Mouse (Mus musculus) embryonic facial prominence, embryonic 13.5 days (tissue): Measurements from ENCODE around the gene Hoxc11. TPM values are rescaled to one million over a fixed set of nuclear protein-coding genes. Genes with fewer than 3 reads are reported as not detected.

Source experiments
- ATAC-seq: fragments of 200-750 bp; cut with Nextera tagmentation; 2 replicates; pipeline ENCODE4 v1.8.0; 2017; ENCODE audit warnings: low read depth; ENCODE audit not compliant: insufficient number of reproducible peaks, insufficient read depth, low FRiP score, low TSS enrichment
- H3K27ac ChIP-seq: fragments of 300-500 bp; sonication (generic); 2 replicates; pipeline ENCODE4 v1.5.1; 2015; ENCODE audit warnings: moderate library complexity, mild to moderate bottlenecking, inconsistent platforms
- H3K27me3 ChIP-seq: fragments of 300-500 bp; sonication (generic); 2 replicates; pipeline ENCODE4 v1.6.1; 2015; ENCODE audit warnings: mild to moderate bottlenecking, inconsistent platforms
- H3K36me3 ChIP-seq: fragments of 300-500 bp; sonication (generic); 2 replicates; pipeline ENCODE4 v1.6.1; 2015; ENCODE audit warnings: mild to moderate bottlenecking, inconsistent platforms
- H3K4me1 ChIP-seq: fragments of 300-500 bp; sonication (generic); 2 replicates; pipeline ENCODE4 v1.6.1; 2015; ENCODE audit warnings: inconsistent platforms
- H3K4me2 ChIP-seq: fragments of 300-500 bp; sonication (generic); 2 replicates; pipeline ENCODE4 v1.6.1; 2015; ENCODE audit warnings: moderate library complexity, mild to moderate bottlenecking, inconsistent platforms
- H3K4me3 ChIP-seq: fragments of 300-500 bp; sonication (generic); 2 replicates; pipeline ENCODE4 v1.5.1; 2015; ENCODE audit warnings: mild to moderate bottlenecking, inconsistent platforms
- H3K9ac ChIP-seq: fragments of 300-500 bp; sonication (generic); 2 replicates; pipeline ENCODE4 v1.6.1; 2015; ENCODE audit warnings: mild to moderate bottlenecking, inconsistent platforms
- H3K9me3 ChIP-seq: fragments of 300-500 bp; sonication (generic); 2 replicates; pipeline ENCODE4 v1.6.1; 2016; ENCODE audit warnings: inconsistent platforms
- WGBS: fragments of 180-500 bp; shearing (Covaris S2); methylation state at CpG from one replicate; pipeline ENCODE4 v1.1.7; 2015; ENCODE audit warnings: mixed read lengths; 5-methylcytosine and 5-hydroxymethylcytosine counted together
- microRNA-seq: library from miRNA; unstranded; fragments of <30 nt; microRNA quantifications from one replicate; pipeline ENCODE4, GENCODE M21; 2016
- polyA plus RNA-seq: library from polyadenylated mRNA; unstranded; fragments of >200 nt; fragmentation: Nextera tagmentation; extraction: Ambion mirVana; gene quantifications from 2 replicates; pipeline ENCODE4 v1.2.1, GENCODE M21; 2015

The Hoxc11 gene
- polyA plus RNA-seq, 1 experiment from 2014 or later: not detected

GRCm38 (mm10) chr15:103001370-103001769, 47.1 kb downstream of the Hoxc11 start:
- no peak for ATAC-seq
- no peaks in the 10 kb centered on the region for H3K9me3 ChIP-seq
- H3K36me3 ChIP-seq: no peaks in the 10 kb centered on the region
- H3K27ac ChIP-seq: no peak overlapping the region
- WGBS: 15% methylated on average over 2 of the region's 2 CpGs
- H3K4me2 ChIP-seq: no peak overlapping the region
- H3K4me1 ChIP-seq: peaks cover 20% of the 10 kb centered on the region
- H3K27me3 ChIP-seq: peaks cover 100% of the 10 kb centered on the region
- no peak overlapping the region for H3K4me3 ChIP-seq
- H3K9ac ChIP-seq: no peak overlapping the region

GRCm38 (mm10) chr15:103002156-103002555, 47.9 kb downstream of the Hoxc11 start:
- ATAC-seq: no peak

GRCm38 (mm10) chr15:103002821-103003448, 48.7 kb downstream of the Hoxc11 start:
- no peak for ATAC-seq
- H3K9ac ChIP-seq: no peak overlapping the region
- peaks cover 100% of the 10 kb centered on the region for H3K27me3 ChIP-seq
- H3K36me3 ChIP-seq: no peaks in the 10 kb centered on the region
- no peak overlapping the region for H3K4me2 ChIP-seq
- H3K4me1 ChIP-seq: peaks cover 20% of the 10 kb centered on the region
- H3K4me3 ChIP-seq: no peak overlapping the region
- H3K27ac ChIP-seq: no peak overlapping the region
- 2% methylated on average over 13 of the region's 13 CpGs for WGBS
- no peaks in the 10 kb centered on the region for H3K9me3 ChIP-seq

More at GRCm38 (mm10) chr15:103002156-103002555, 47.9 kb downstream of the Hoxc11 start:
- 6% methylated on average over 4 of the region's 4 CpGs for WGBS
- no peak overlapping the region for H3K9ac ChIP-seq
- H3K4me2 ChIP-seq: no peak overlapping the region
- H3K9me3 ChIP-seq: no peaks in the 10 kb centered on the region
- no peak overlapping the region for H3K27ac ChIP-seq
- H3K4me1 ChIP-seq: peaks cover 20% of the 10 kb centered on the region
- no peak overlapping the region for H3K4me3 ChIP-seq
- H3K27me3 ChIP-seq: peaks cover 100% of the 10 kb centered on the region
- H3K36me3 ChIP-seq: no peaks in the 10 kb centered on the region

GRCm38 (mm10) chr15:103005308-103005707, 51.1 kb downstream of the Hoxc11 start:
- no peaks in the 10 kb centered on the region for H3K9me3 ChIP-seq
- WGBS: 1% methylated on average over 17 of the region's 17 CpGs
- no peaks in the 10 kb centered on the region for H3K36me3 ChIP-seq
- 0 out of 2 replicates have a peak, but pooled peaks cover 3% of the 10 kb centered on the region for H3K4me1 ChIP-seq
- no peak for ATAC-seq
- peaks cover 100% of the 10 kb centered on the region for H3K27me3 ChIP-seq
- no peak overlapping the region for H3K27ac ChIP-seq
- H3K4me2 ChIP-seq: no peak overlapping the region
- no peak overlapping the region for H3K4me3 ChIP-seq
- no peak overlapping the region for H3K9ac ChIP-seq

- Histone ChIP-seq H3K27ac (no peak overlapping the region), H3K27me3 (peaks cover 100% of the 10 kb centered on the region), H3K9ac (no peak overlapping the region), H3K4me2 (no peak overlapping the region), H3K9me3 (no peaks in the 10 kb centered on the region), H3K4me3 (no peak overlapping the region), H3K36me3 (no peaks in the 10 kb centered on the region), H3K4me1 (no peaks in the 10 kb centered on the region)
- no peak for ATAC-seq
- WGBS: 4% methylated on average over 5 of the region's 5 CpGs
These were observed 51.6 kb downstream of the Hoxc11 start for GRCm38 (mm10) chr15:103005797-103006196.

- no peaks in the 10 kb centered on the region for H3K36me3 ChIP-seq
- H3K9ac ChIP-seq: no peak overlapping the region
- H3K4me2 ChIP-seq: no peak overlapping the region
- peaks cover 100% of the 10 kb centered on the region for H3K27me3 ChIP-seq
- no peak for ATAC-seq
- no peak overlapping the region for H3K4me3 ChIP-seq
- no peak overlapping the region for H3K27ac ChIP-seq
- no peaks in the 10 kb centered on the region for H3K9me3 ChIP-seq
- no peaks in the 10 kb centered on the region for H3K4me1 ChIP-seq
- 4% methylated on average over 1 of the region's 1 CpGs for WGBS
These were observed 52.1 kb downstream of the Hoxc11 start for GRCm38 (mm10) chr15:103006326-103006725.

Small RNA genes within 50 kb of the gene (microRNA-seq; reads per million reads assigned to microRNA genes)
- 7.0 reads per million, percentile 23 among the genes with 10 or more reads in this experiment for gene Mir196a-2

Other genes with a start within 250 kb of the Hoxc11 start
- gene Calcoco1, start 232.2 kb upstream of the Hoxc11 start, polyA plus RNA-seq: 53.4 and 62.8 TPM in 2 replicates
- gene Hoxc13, start 33.3 kb upstream of the Hoxc11 start, polyA plus RNA-seq: 1.1 and 1.9 TPM in 2 replicates
- not detected in 2 replicates for gene Hoxc12, start 17.7 kb upstream of the Hoxc11 start, polyA plus RNA-seq
- 0.10 TPM in 1 of 2 replicates, not detected in the other for gene Hoxc10, start 12.4 kb downstream of the Hoxc11 start, polyA plus RNA-seq
- gene Hoxc5, start 13.0 kb downstream of the Hoxc11 start, polyA plus RNA-seq: 1.1 and 1.8 TPM in 2 replicates
- not detected in 2 replicates for gene Hoxc9, start 22.0 kb downstream of the Hoxc11 start, polyA plus RNA-seq
- not detected in 2 replicates for gene Hoxc8, start 36.2 kb downstream of the Hoxc11 start, polyA plus RNA-seq
- gene Hoxc6, start 43.8 kb downstream of the Hoxc11 start, polyA plus RNA-seq: not detected in 2 replicates
- gene Hoxc4, start 64.5 kb downstream of the Hoxc11 start, polyA plus RNA-seq: 0.73 and 1.7 TPM in 2 replicates
- gene Smug1, start 212.7 kb downstream of the Hoxc11 start, polyA plus RNA-seq: 16.1 and 16.4 TPM in 2 replicates